Mouse (Mus musculus) liver, postnatal 0 days (tissue): ENCODE results near the gene Hsph1. TPM values are rescaled to one million over a fixed set of nuclear protein-coding genes. Genes with fewer than 3 reads are reported as not detected.

ENCODE experiments used
- ATAC-seq: fragments of 200-750 bp; cut with Nextera tagmentation; 2 replicates; pipeline ENCODE4 v1.8.0; 2017; ENCODE audit warnings: mild to moderate bottlenecking, moderate library complexity
- DNase-seq: peaks from one replicate; pipeline ENCODE4 v3.0.0-alpha.2; 2016
- H3K27ac ChIP-seq: fragments of 300-500 bp; sonication (generic); 2 replicates; pipeline ENCODE4 v1.5.1; 2014; ENCODE audit warnings: antibody characterized with exemption, moderate library complexity, mild to moderate bottlenecking, low read depth
- H3K27me3 ChIP-seq: fragments of 300-500 bp; sonication (generic); 2 replicates; pipeline ENCODE4 v1.6.1; 2014; ENCODE audit warnings: low read length, control low read depth, mixed read lengths; ENCODE audit not compliant: insufficient read depth
- H3K36me3 ChIP-seq: fragments of 300-500 bp; sonication (generic); replicated peaks from 2 replicates; pipeline ENCODE4 v1.6.1; 2014; ENCODE audit warnings: mild to moderate bottlenecking, control low read depth, low read length, moderate library complexity, mixed read lengths; ENCODE audit not compliant: insufficient read depth
- H3K4me1 ChIP-seq: fragments of 300-500 bp; sonication (generic); 2 replicates; pipeline ENCODE4 v1.6.1; 2014; ENCODE audit warnings: antibody characterized with exemption, mild to moderate bottlenecking, control low read depth; ENCODE audit not compliant: insufficient read depth
- H3K4me2 ChIP-seq: fragments of 300-500 bp; sonication (generic); 2 replicates; pipeline ENCODE4 v1.6.1; 2014; ENCODE audit warnings: low read depth, mild to moderate bottlenecking, low read length, moderate library complexity, mixed read lengths
- H3K4me3 ChIP-seq: fragments of 300-500 bp; sonication (generic); 2 replicates; pipeline ENCODE4 v1.5.1; 2014; ENCODE audit warnings: low read depth, low read length
- H3K9ac ChIP-seq: fragments of 300-500 bp; sonication (generic); replicated peaks from 2 replicates; pipeline ENCODE4 v1.6.1; 2014; ENCODE audit warnings: mild to moderate bottlenecking, moderate library complexity
- H3K9me3 ChIP-seq: fragments of 300-500 bp; sonication (generic); 2 replicates; pipeline ENCODE4 v1.6.1; 2016; ENCODE audit warnings: mild to moderate bottlenecking, control low read depth, low read length, mixed read lengths
- CTCF ChIP-seq: sonication (generic); IDR thresholded peaks from 2 replicates; pipeline ENCODE4 v1.5.1; 2016; ENCODE audit warnings: antibody characterized with exemption, low read depth
- EP300 ChIP-seq: IDR thresholded peaks from 2 replicates; pipeline ENCODE4 v1.6.1; 2016; ENCODE audit warnings: antibody characterized with exemption, low read depth, mild to moderate bottlenecking
- WGBS: fragments of 180-500 bp; shearing (Covaris S2); extraction: QIAGEN DNeasy Blood & Tissue Kit; methylation state at CpG from one replicate; pipeline ENCODE4 v1.1.7; 2014; ENCODE audit not compliant: insufficient replicate concordance; 5-methylcytosine and 5-hydroxymethylcytosine counted together
- polyA plus RNA-seq: library from polyadenylated mRNA; unstranded; fragments of >200 nt; fragmentation: Nextera tagmentation; extraction: Ambion mirVana; gene quantifications from 2 replicates; pipeline ENCODE4 v1.2.1, GENCODE M21; 2015

Gene Hsph1
- 5.1 and 6.4 TPM in 2 replicates for polyA plus RNA-seq

DNA sequence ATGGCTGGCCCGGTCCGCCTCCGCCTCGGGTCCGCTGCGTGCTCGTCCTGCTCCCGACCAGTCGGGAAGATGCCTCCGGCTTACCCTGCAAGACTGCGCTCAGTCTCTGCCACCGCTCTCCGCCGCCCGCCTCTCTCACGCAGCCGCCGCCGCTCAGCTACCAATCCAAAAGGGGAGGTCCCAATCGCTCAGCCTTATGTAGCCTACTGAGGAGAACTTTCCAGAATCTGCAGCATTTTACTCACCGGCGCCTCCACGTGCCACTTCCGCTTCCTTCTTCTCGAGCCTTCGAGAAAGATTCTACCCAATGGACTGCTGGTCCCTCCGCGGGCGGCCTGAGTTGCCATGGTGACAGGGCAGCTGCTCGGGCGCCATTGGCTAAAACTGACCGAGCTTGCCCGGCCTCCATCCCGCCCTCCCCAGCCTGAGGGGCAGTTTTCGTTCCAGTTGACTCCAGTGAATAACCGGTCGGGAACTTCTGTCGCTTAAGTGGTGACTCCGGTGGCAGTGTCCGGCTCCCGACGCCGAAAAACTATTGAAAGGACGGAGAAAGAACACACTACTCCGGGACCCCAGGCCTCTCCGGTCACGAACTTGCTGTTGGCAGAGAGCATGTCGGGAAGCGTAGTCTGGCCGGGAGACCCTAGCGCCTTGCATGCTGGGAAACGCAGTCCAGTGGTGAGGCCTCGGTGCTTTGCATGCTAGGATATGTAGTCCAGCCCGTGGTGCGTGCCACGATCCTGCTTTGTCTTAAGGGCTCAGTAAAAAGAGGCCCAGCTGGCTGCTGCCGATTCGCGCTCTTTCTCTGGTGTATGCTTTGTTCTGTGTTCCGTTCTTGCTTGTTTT, at the start of gene Hsph1:
Gene Hsph1, minus strand, starts transcription at position 302 of the 846 bp plus-strand sequence.
- TF ChIP-seq EP300 (no peak), CTCF (peak; percentile 37)

DNA sequence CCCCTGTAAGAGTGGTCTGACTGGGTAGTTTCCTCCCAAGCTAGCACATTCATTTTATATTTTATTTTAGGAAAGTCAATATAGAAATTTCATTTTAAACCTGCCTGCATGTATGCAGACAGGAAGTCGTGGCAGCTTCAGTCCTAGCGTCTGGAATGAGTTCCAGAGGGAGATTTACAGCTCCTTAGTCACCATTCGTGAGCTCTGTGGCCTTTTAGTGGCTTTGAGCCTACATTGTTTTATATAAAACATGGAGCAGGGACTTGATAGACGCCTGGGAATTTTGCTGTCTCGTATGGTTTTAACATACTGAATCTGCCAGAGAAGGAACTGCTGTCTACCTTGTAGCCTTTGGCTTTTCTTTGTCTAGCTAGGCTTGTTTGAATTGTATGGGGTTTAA, 44.8 kb upstream of the Hsph1 start:
- Histone ChIP-seq H3K27me3 (peaks cover 11% of the 10 kb centered on the region), H3K36me3 (no peaks in the 10 kb centered on the region), H3K4me1 (peaks cover 8% of the 10 kb centered on the region), H3K4me3 (no peak overlapping the region), H3K9ac (no peak overlapping the region), H3K4me2 (no peak overlapping the region), H3K9me3 (no peaks in the 10 kb centered on the region), H3K27ac (no peak overlapping the region)
- 76% methylated on average over 5 of the region's 5 CpGs for whole genome bisulfite sequencing
- TF ChIP-seq EP300 (no peak), CTCF (no peak)
- ATAC-seq: no peak
- DNase-seq: no peak

More for the DNA sequence above, at the start of gene Hsph1:
- no peaks in the 10 kb centered on the region for H3K27me3 ChIP-seq
- peak within 1 kb of the TSS; percentile 99 for H3K4me2 ChIP-seq
- under 1% methylated on average over 59 of the region's 60 CpGs for WGBS
- H3K36me3 ChIP-seq: peaks cover 13% of the 10 kb centered on the region
- peak within 1 kb of the TSS; percentile 60 for H3K9ac ChIP-seq
- peaks cover 11% of the 10 kb centered on the region for H3K4me1 ChIP-seq
- ATAC-seq (peak; percentile 99), DNase-seq (peak; percentile 95)
- peak within 1 kb of the TSS; percentile 66 for H3K4me3 ChIP-seq
- no peaks in the 10 kb centered on the region for H3K9me3 ChIP-seq
- H3K27ac ChIP-seq: peak within 1 kb of the TSS; percentile 50

DNA sequence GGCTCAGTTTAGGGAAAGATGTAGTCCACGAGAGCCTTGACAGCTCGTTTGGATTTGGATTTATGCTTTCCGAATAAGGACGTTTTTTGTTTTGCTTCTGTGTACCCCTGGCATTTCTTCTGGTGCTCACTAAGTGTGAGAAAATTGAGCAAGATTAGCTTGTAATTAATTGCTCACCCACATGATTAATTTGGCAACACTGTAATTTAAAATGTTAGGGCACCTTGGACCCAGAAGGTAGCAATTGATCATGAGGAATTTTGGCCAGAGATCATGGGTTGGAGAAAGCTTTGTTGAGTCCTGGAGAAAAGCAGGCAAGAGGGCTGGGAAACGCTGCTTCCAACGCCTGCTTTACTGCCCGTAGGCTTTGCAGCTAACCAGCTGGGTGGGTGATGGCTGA, 43.7 kb upstream of the Hsph1 start:
- TF ChIP-seq CTCF (no peak), EP300 (no peak)
- no peaks in the 10 kb centered on the region for H3K9me3 ChIP-seq
- no peak overlapping the region for H3K4me3 ChIP-seq
- DNase-seq: no peak
- 71% methylated on average over 7 of the region's 7 CpGs for WGBS
- no peaks in the 10 kb centered on the region for H3K36me3 ChIP-seq
- ATAC-seq: no peak
- H3K27me3 ChIP-seq: peaks cover 11% of the 10 kb centered on the region
- H3K27ac ChIP-seq: no peak overlapping the region
- H3K9ac ChIP-seq: no peak overlapping the region
- no peak overlapping the region for H3K4me2 ChIP-seq
- peaks cover 8% of the 10 kb centered on the region for H3K4me1 ChIP-seq

DNA sequence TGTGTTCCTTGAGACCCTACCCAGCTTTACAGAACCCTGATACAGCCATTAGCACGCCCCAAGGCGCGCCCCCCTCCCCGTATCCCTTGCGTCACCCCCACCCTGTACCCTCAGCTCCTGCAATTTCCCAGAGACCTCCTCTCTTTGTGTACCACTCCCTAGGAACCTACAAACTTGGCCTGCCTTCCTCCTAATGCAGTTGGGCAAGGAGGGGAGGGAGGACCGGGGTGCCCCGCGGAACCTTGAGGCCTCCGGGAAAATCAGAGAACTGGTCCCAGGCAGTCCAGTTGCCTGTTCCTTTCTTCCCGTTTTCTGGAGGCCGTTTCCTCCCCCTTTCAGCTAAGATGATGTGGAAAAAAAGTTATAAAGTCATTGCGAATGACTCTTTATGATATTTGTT, 43.2 kb upstream of the Hsph1 start:
- Histone ChIP-seq H3K27ac (no peak overlapping the region), H3K4me2 (peak overlapping the region; percentile 97), H3K36me3 (no peaks in the 10 kb centered on the region), H3K27me3 (peaks cover 11% of the 10 kb centered on the region), H3K9me3 (no peaks in the 10 kb centered on the region), H3K9ac (no peak overlapping the region), H3K4me3 (peak overlapping the region; percentile 85), H3K4me1 (peaks cover 8% of the 10 kb centered on the region)
- DNase-seq (no peak), ATAC-seq (no peak)
- WGBS: 20% methylated on average over 12 of the region's 12 CpGs
- TF ChIP-seq EP300 (no peak), CTCF (no peak)

DNA sequence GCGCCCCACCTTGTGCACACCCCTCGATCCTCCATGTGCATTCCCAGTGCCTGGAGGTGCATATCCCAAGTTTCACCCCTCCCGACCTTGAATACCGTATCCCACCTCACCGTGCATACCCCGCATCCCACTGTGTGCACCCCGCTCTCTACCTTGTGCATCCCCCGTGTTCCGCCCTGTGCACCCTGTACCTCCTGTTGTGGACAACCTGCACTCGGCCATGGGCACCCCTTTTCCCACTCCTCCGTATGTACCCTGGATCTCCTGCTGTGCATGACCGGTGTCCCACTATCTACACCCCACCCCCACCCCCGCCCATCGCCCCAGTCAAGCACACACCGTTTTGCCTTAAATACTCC, 42.8 kb upstream of the Hsph1 start:
- DNase-seq: peak; percentile 18
- Histone ChIP-seq H3K4me1 (peaks cover 8% of the 10 kb centered on the region), H3K36me3 (no peaks in the 10 kb centered on the region), H3K9ac (peak overlapping the region; percentile 85), H3K4me3 (peak overlapping the region; percentile 85), H3K9me3 (no peaks in the 10 kb centered on the region), H3K27ac (no peak overlapping the region), H3K27me3 (peaks cover 11% of the 10 kb centered on the region), H3K4me2 (peak overlapping the region; percentile 97)
- WGBS: 3% methylated on average over 15 of the region's 15 CpGs
- TF ChIP-seq EP300: no peak
- TF ChIP-seq CTCF: no peak
- no peak for ATAC-seq

DNA sequence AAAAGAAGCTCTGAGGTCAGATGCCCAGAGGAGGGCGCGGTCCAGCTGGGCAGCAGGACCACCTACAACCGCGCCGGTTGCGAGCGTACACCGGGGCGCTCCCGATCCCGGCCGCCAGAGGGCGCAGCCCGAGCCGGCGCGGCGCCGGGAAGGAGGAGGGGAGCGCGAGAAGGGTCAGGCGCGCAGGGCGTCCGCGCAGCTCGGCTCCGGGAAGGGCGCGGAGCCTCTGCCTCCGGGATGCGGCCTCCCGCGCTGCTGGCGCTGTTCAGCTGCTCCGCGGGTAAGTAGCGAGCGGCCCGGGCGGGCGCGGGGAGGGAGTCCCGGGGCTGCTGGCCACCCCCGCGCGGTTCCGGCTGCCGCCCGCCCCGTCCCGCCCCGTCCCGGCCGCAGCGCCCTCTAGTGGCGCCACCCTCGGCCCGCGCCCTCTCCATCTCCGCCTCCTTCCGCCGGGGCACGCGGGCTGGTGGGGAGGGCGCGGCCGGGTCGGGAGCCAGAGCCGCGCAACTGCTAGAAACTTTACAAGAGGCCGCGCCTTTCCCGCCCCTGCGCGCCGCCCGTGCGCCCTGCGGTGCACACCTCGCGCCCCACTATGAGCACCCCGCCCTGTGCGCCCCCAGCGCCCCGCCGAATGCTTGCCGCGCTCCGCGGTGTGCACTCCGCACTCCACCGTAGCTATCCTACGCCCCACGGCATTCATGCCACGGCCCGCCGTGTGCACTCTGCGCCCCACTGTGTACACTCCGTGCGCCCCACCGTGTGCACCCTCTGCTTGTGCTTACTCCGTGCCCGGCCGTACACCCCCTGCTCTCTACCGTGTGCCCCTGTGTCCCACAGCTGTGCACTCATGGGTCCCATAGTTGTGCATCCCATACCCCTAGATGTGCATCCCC, 42.2 kb upstream of the Hsph1 start, which contains the start of gene B3glct:
Gene B3glct, plus strand, starts transcription at position 131 of the 890 bp plus-strand sequence.
- under 1% methylated on average over 65 of the region's 106 CpGs for WGBS
- Histone ChIP-seq H3K4me1 (peaks cover 8% of the 10 kb centered on the region), H3K9me3 (no peaks in the 10 kb centered on the region), H3K27ac (peak within 1 kb of the TSS; percentile 86), H3K27me3 (peaks cover 11% of the 10 kb centered on the region), H3K4me2 (peak within 1 kb of the TSS; percentile 97), H3K36me3 (no peaks in the 10 kb centered on the region), H3K9ac (peak within 1 kb of the TSS; percentile 85), H3K4me3 (peak within 1 kb of the TSS; percentile 85)
- DNase-seq: peak; percentile 91
- peak; percentile 97 for ATAC-seq
- peak; percentile 78 for TF ChIP-seq CTCF
- TF ChIP-seq EP300: no peak
